Mouse (Mus musculus): ENCODE data around the gene Mettl26.

GRCm38 (mm10) chr17:25839455-25840235 lies 35.2 kb upstream of the Mettl26 start:
- TF ChIP-seq POLR2A (IDR thresholded peaks at IDR 0.05; ENCODE audit: borderline replicate concordance, low read depth, low read length), result no peak
- no peak for TF ChIP-seq CTCF (IDR thresholded peaks at IDR 0.05; ENCODE audit: low read depth, low read length)
